Mouse (Mus musculus) MEL (cell line): Measurements from ENCODE around the gene Nkx2-3. TPM values are rescaled to one million over a fixed set of nuclear protein-coding genes. Genes with fewer than 3 reads are reported as not detected.

ENCODE experiments used
- DNase-seq: peaks from one replicate; pipeline ENCODE4 v3.0.0; 2011; ENCODE audit warnings: low read depth, low spot score
- H3K27ac ChIP-seq: 2 replicates; pipeline ENCODE4 v1.5.1; 2012; ENCODE audit warnings: low read depth, mild to moderate bottlenecking, control low read depth, low read length, moderate library complexity; ENCODE audit not compliant: control insufficient read depth
- H3K27me3 ChIP-seq, 2 experiments: fragments of 150-350 bp in 1 of 2; sonication (generic) in 1 of 2; 2 replicates each; pipeline ENCODE4 v1.6.1; 2012; ENCODE audit warnings: low read length in 2 of 2, mild to moderate bottlenecking in 2 of 2, improper control_type of control experiment in 1 of 2, moderate library complexity in 1 of 2; ENCODE audit not compliant: insufficient read depth in 2 of 2, control insufficient read depth in 1 of 2
- H3K36me3 ChIP-seq, 2 experiments: 2 replicates each; pipeline ENCODE4 v1.6.1; 2012 to 2014; ENCODE audit warnings: low read length in 2 of 2, improper control_type of control experiment in 1 of 2, inconsistent platforms in 1 of 2, mild to moderate bottlenecking in 1 of 2; ENCODE audit not compliant: insufficient read depth in 2 of 2, control insufficient read depth in 1 of 2
- H3K4me1 ChIP-seq, 2 experiments: fragments of 150-350 bp in 1 of 2; sonication (generic) in 1 of 2; 2 replicates each; pipeline ENCODE4 v1.6.1; 2012; ENCODE audit warnings: low read length in 2 of 2, improper control_type of control experiment in 1 of 2, mild to moderate bottlenecking in 1 of 2; ENCODE audit not compliant: insufficient read depth in 2 of 2, control insufficient read depth in 1 of 2
- H3K4me3 ChIP-seq, 2 experiments: fragments of 150-350 bp in 1 of 2; sonication (generic) in 1 of 2; 2 replicates each; pipeline ENCODE4 v1.5.1; 2012; ENCODE audit warnings: low read depth in 2 of 2, low read length in 2 of 2, mild to moderate bottlenecking in 2 of 2, moderate library complexity in 2 of 2, control low read depth in 1 of 2, improper control_type of control experiment in 1 of 2; ENCODE audit not compliant: control insufficient read depth in 1 of 2, insufficient read depth in 1 of 2
- H3K79me2 ChIP-seq: 2 replicates; pipeline ENCODE4 v1.6.1; 2012; ENCODE audit warnings: mild to moderate bottlenecking, low read length, moderate library complexity; ENCODE audit not compliant: control insufficient read depth, poor library complexity, insufficient read depth
- H3K9ac ChIP-seq: 2 replicates; pipeline ENCODE4 v1.6.1; 2012; ENCODE audit warnings: low read depth, mild to moderate bottlenecking, control low read depth, low read length, moderate library complexity; ENCODE audit not compliant: control insufficient read depth, poor library complexity, severe bottlenecking
- H3K9me3 ChIP-seq: fragments of 150-350 bp; sonication (generic); replicated peaks from 2 replicates; pipeline ENCODE4 v1.6.1; 2012; ENCODE audit warnings: mild to moderate bottlenecking, low read length, improper control_type of control experiment, moderate library complexity; ENCODE audit not compliant: insufficient read depth
- BHLHE40 ChIP-seq: IDR thresholded peaks from 2 replicates; pipeline ENCODE4 v1.6.1; 2012; ENCODE audit warnings: low read depth, mild to moderate bottlenecking, inconsistent platforms, low read length, improper control_type of control experiment, borderline replicate concordance
- CHD2 ChIP-seq: IDR thresholded peaks from 2 replicates; pipeline ENCODE4 v1.6.1; 2011; ENCODE audit warnings: low read length, improper control_type of control experiment
- E2F4 ChIP-seq: IDR thresholded peaks from 2 replicates; pipeline ENCODE4 v1.6.1; 2011; ENCODE audit warnings: low read depth, low read length, improper control_type of control experiment, borderline replicate concordance
- ELF1 ChIP-seq: IDR thresholded peaks from 2 replicates; pipeline ENCODE4 v1.6.1; 2014; ENCODE audit warnings: low read depth, mild to moderate bottlenecking, inconsistent platforms, low read length, improper control_type of control experiment, moderate library complexity
- ETS1 ChIP-seq: IDR thresholded peaks from 2 replicates; pipeline ENCODE4 v1.6.1; 2012; ENCODE audit warnings: low read depth, mild to moderate bottlenecking, inconsistent platforms, low read length, improper control_type of control experiment, moderate library complexity
- GABPA ChIP-seq: IDR thresholded peaks from 2 replicates; pipeline ENCODE4 v1.6.1; 2012; ENCODE audit warnings: low read depth, mild to moderate bottlenecking, inconsistent platforms, low read length, improper control_type of control experiment, moderate library complexity
- GATA1 ChIP-seq: IDR thresholded peaks from 2 replicates; pipeline ENCODE4 v1.6.1; 2011; ENCODE audit warnings: low read depth, low read length, improper control_type of control experiment
- HCFC1 ChIP-seq: IDR thresholded peaks from 2 replicates; pipeline ENCODE4 v1.6.1; 2012; ENCODE audit warnings: low read depth, mild to moderate bottlenecking, inconsistent platforms, low read length, improper control_type of control experiment, moderate library complexity
- KAT2A ChIP-seq: conservative IDR thresholded peaks from 2 replicates; pipeline ENCODE4 v1.6.1; 2012; ENCODE audit warnings: low read depth, low read length, improper control_type of control experiment, inconsistent platforms
- MAZ ChIP-seq: IDR thresholded peaks from 2 replicates; pipeline ENCODE4 v1.6.1; 2012; ENCODE audit warnings: low read depth, mild to moderate bottlenecking, inconsistent platforms, low read length, improper control_type of control experiment
- MXI1 ChIP-seq: IDR thresholded peaks from 2 replicates; pipeline ENCODE4 v1.6.1; 2011; ENCODE audit warnings: mild to moderate bottlenecking, low read depth, low read length, improper control_type of control experiment
- MYB ChIP-seq: IDR thresholded peaks from 2 replicates; pipeline ENCODE4 v1.6.1; 2011; ENCODE audit warnings: mild to moderate bottlenecking, low read depth, low read length, improper control_type of control experiment
- MYC ChIP-seq: IDR thresholded peaks from 2 replicates; pipeline ENCODE4 v1.6.1; 2011; ENCODE audit warnings: low read depth, mild to moderate bottlenecking, low read length, improper control_type of control experiment, moderate library complexity
- NRF1 ChIP-seq: IDR thresholded peaks from 2 replicates; pipeline ENCODE4 v1.6.1; 2014; ENCODE audit warnings: low read depth, mild to moderate bottlenecking, inconsistent platforms, low read length, improper control_type of control experiment, moderate library complexity; ENCODE audit not compliant: poor library complexity, insufficient read depth, severe bottlenecking
- POLR2A ChIP-seq, 2 experiments: IDR thresholded peaks; 2 replicates each; pipeline ENCODE4 v1.6.1; 2011 to 2012; ENCODE audit warnings: low read length in 2 of 2, mild to moderate bottlenecking in 2 of 2, control low read depth in 1 of 2, improper control_type of control experiment in 1 of 2, low read depth in 1 of 2, moderate library complexity in 1 of 2; ENCODE audit not compliant: control insufficient read depth in 1 of 2, insufficient read depth in 1 of 2, poor library complexity in 1 of 2
- POLR2AphosphoS2 ChIP-seq: IDR thresholded peaks from 2 replicates; pipeline ENCODE4 v1.6.1; 2011; ENCODE audit warnings: low read length, improper control_type of control experiment
- POLR2AphosphoS5 ChIP-seq: IDR thresholded peaks from 2 replicates; pipeline ENCODE4 v1.6.1; 2012; ENCODE audit warnings: low read depth, borderline replicate concordance, mild to moderate bottlenecking, inconsistent platforms, low read length, moderate library complexity, mixed read lengths
- RCOR1 ChIP-seq: IDR thresholded peaks from 2 replicates; pipeline ENCODE4 v1.6.1; 2012; ENCODE audit warnings: low read depth, mild to moderate bottlenecking, inconsistent platforms, low read length, improper control_type of control experiment
- SMC3 ChIP-seq: IDR thresholded peaks from 2 replicates; pipeline ENCODE4 v1.6.1; 2011; ENCODE audit warnings: low read depth, low read length, improper control_type of control experiment
- TAL1 ChIP-seq: IDR thresholded peaks from 2 replicates; pipeline ENCODE4 v1.6.1; 2012; ENCODE audit warnings: mild to moderate bottlenecking, inconsistent platforms, low read length, moderate library complexity, mixed read lengths
- TBP ChIP-seq: IDR thresholded peaks from 2 replicates; pipeline ENCODE4 v1.8.0; 2011; ENCODE audit warnings: low read depth, low read length, improper control_type of control experiment
- TCF12 ChIP-seq: IDR thresholded peaks from 2 replicates; pipeline ENCODE4 v1.6.1; 2014; ENCODE audit warnings: low read depth, mild to moderate bottlenecking, inconsistent platforms, low read length, improper control_type of control experiment, moderate library complexity
- UBTF ChIP-seq: IDR thresholded peaks from 2 replicates; pipeline ENCODE4 v1.6.1; 2012; ENCODE audit warnings: low read depth, mild to moderate bottlenecking, inconsistent platforms, low read length, improper control_type of control experiment, moderate library complexity, borderline replicate concordance; ENCODE audit not compliant: insufficient read depth
- USF1 ChIP-seq: IDR thresholded peaks from 2 replicates; pipeline ENCODE4 v1.6.1; 2014; ENCODE audit warnings: low read depth, mild to moderate bottlenecking, inconsistent platforms, low read length, improper control_type of control experiment, moderate library complexity
- USF2 ChIP-seq, 2 experiments: IDR thresholded peaks; 2 replicates each; pipeline ENCODE4 v1.6.1; 2011 to 2012; ENCODE audit warnings: improper control_type of control experiment in 2 of 2, low read length in 2 of 2, borderline replicate concordance in 1 of 2, inconsistent platforms in 1 of 2, low read depth in 1 of 2, mild to moderate bottlenecking in 1 of 2; ENCODE audit not compliant: insufficient read depth in 1 of 2
- ZC3H11A ChIP-seq: IDR thresholded peaks from 2 replicates; pipeline ENCODE4 v1.6.1; 2012; ENCODE audit warnings: low read depth, mild to moderate bottlenecking, inconsistent platforms, low read length, improper control_type of control experiment
- ZKSCAN1 ChIP-seq: IDR thresholded peaks from 2 replicates; pipeline ENCODE4 v1.6.1; 2012; ENCODE audit warnings: low read depth, mild to moderate bottlenecking, inconsistent platforms, low read length, improper control_type of control experiment, moderate library complexity
- ZMIZ1 ChIP-seq: IDR thresholded peaks from 2 replicates; pipeline ENCODE4 v1.6.1; 2012; ENCODE audit warnings: low read depth, mild to moderate bottlenecking, inconsistent platforms, low read length, improper control_type of control experiment, moderate library complexity
- polyA plus RNA-seq, 2 experiments: library from polyadenylated mRNA; stranded (reverse) in 1 of 2; unstranded in 1 of 2; fragments of >175 nt in 1 of 2; fragments of >200 nt in 1 of 2; gene quantifications; 2 replicates each; pipeline versions ENCODE4 v1.2.1 to v1.2.4; 2012; ENCODE audit warnings: low replicate concordance in 2 of 2, low read depth in 1 of 2; ENCODE audit not compliant: insufficient read length in 2 of 2, insufficient read depth in 1 of 2, missing spikeins in 1 of 2
- total RNA-seq: library from RNA; depleted of rRNA; stranded (reverse); fragments of 300-350 nt; gene quantifications from 2 replicates; pipeline ENCODE4 v1.2.3, GENCODE M21; 2012

Gene Nkx2-3
- total and polyA plus RNA-seq, 3 experiments: not detected

DNA sequence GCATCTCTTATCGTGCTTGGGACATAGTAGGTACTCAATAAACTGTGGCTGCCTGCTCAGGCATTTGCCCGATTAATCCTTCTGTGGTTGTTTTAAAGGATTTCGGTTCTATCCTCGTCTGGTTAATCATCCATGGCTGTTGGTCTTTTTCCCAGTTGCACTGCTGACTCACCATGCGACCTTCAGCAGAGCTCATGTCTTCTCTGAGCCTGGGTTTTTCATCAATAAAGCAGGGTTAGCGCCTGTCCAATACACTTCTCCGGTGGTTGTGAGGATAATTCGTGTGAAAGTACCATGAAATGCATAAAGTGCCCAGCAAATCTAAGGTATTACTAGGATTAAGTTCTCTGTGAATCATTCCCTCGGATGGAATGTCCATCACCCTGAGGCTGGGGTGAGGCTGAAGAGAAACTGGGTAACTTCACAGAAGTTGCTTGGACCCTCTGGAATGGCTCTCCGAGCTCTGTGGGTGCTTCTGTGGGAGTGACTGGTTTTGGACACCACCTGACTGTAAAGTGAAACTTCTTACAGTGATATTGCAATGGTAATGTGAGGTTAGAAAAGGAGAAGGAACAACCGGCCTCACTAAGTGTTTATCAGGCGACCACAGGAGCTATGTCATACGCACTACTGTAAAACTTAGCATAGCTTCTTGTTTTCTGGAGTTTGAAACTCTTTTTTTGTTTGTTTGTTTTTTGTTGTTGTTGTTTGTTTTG lies 32.9 kb upstream of the Nkx2-3 start (continued):
- TF ChIP-seq MYC (no peak), MXI1 (no peak; the same call in 1 of the 2 replicates), NRF1 (no peak), ELF1 (no peak), ZC3H11A (no peak), MAZ (no peak), POLR2AphosphoS2 (no peak; the same call in 1 of the 2 replicates), TCF12 (peak; percentile 65; the same call in 1 of the 2 replicates), E2F4 (no peak), POLR2A (IDR thresholded peaks at IDR 0.05; ENCODE audit: control insufficient read depth in 1 of 2, insufficient read depth in 1 of 2, low read depth in 1 of 2, low read length in 2 of 2, poor library complexity in 1 of 2) (peak in 1 of 2 experiments; percentile 49; a peak in 1 of 4 replicates), GABPA (no peak), ETS1 (peak; percentile 72), USF2 (IDR thresholded peaks at IDR 0.05; ENCODE audit: borderline replicate concordance in 1 of 2, insufficient read depth in 1 of 2, low read depth in 1 of 2, low read length in 2 of 2) (no peak)
- TF ChIP-seq, all 39 proteins: peak for 9

DNA sequence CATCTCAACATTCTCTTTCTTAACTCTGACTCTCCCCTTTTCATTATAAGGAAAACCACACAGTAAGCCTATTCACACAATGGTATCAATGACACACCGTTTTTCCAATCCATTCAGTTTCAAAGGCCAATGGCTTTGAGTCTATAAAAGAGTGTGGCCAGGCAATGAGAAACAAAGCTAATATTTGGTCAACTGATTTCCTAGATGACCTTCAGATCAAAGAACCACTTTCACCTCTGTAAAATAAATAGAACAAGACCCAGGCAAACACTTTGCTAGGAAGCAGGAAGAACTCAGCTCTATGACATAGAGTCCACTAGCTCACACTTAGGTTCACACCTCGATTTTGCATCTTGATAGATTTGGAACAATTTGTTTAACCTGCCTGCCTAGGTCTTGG lies 30.9 kb upstream of the Nkx2-3 start:
- Histone ChIP-seq H3K79me2 (no peaks in the 10 kb centered on the region), H3K4me1 (peaks cover 0 to 17% of the 10 kb centered on the region in 2 experiments; a peak in 3 of 4 replicates), H3K27me3 (no peaks in the 10 kb centered on the region), H3K9ac (no peak overlapping the region), H3K9me3 (no peaks in the 10 kb centered on the region), H3K36me3 (peaks cover 0 to 11% of the 10 kb centered on the region in 2 experiments; a peak in 2 of 4 replicates), H3K27ac (no peak overlapping the region), H3K4me3 (no peak overlapping the region)
- no peak for DNase-seq
- TF ChIP-seq UBTF (no peak), HCFC1 (no peak), TAL1 (no peak), RCOR1 (no peak)

DNA sequence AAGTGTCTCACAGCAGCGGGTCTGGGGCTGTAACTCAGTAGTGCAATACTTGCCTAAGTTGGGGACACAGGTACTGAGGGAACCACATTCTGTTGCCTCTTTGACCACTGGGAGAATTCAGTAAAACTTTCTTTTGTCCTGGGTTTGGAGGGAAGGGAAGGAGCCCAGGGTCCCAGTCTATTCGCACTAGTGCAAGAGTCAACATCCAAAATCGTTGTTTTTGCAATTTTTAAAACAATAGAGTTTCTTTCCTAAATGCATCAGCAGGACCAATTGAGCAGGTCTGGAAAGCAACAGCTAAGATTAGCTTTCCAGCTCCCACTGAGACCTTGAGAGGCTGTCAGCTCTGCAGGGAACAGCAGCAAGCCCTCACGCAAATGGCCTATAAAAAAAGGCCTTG lies 28.9 kb upstream of the Nkx2-3 start:
- no peak overlapping the region for H3K27ac ChIP-seq
- H3K27me3 ChIP-seq: no peaks in the 10 kb centered on the region; a peak in 1 of 4 replicates
- H3K4me1 ChIP-seq: peaks cover 0 to 17% of the 10 kb centered on the region in 2 experiments; a peak in 3 of 4 replicates
- TF ChIP-seq ZMIZ1 (no peak), SMC3 (no peak), E2F4 (no peak), ZKSCAN1 (no peak), KAT2A (no peak), USF1 (no peak), TBP (no peak), MYB (no peak), NRF1 (no peak), POLR2AphosphoS5 (no peak), CHD2 (no peak), GATA1 (no peak), BHLHE40 (no peak), GABPA (no peak), TCF12 (no peak)
- DNase-seq: no peak
- H3K9me3 ChIP-seq: no peaks in the 10 kb centered on the region
- H3K79me2 ChIP-seq: no peaks in the 10 kb centered on the region
- H3K4me3 ChIP-seq: no peak overlapping the region
- no peak overlapping the region for H3K9ac ChIP-seq
- peaks cover 0 to 11% of the 10 kb centered on the region in 2 experiments; a peak in 2 of 4 replicates for H3K36me3 ChIP-seq
